Mouse (Mus musculus): ENCODE measurements at regions not wholly inside any gene's neighbourhood (a gene's known extent, or its start where the extent isn't known, plus 50 kb on each side); places are given as distances from the start of the nearest gene placed in this dataset.

- TF ChIP-seq CTCF (IDR thresholded peaks at IDR 0.05; ENCODE audit: low read depth, low read length) (no peak), POLR2AphosphoS5 (IDR thresholded peaks at IDR 0.05; ENCODE audit: insufficient replicate concordance, low read depth, low read length) (no peak), GATA2 (IDR thresholded peaks at IDR 0.05; ENCODE audit: borderline replicate concordance, low read depth, low read length) (no peak)
Measured at GRCm38 (mm10) chr3:149509178-149509577, 518.8 kb upstream of the Adgrl2 start.
